Mouse (Mus musculus) neural tube, embryonic 12.5 days (tissue): Measurements from ENCODE around the gene Ppm1h. TPM values are rescaled to one million over a fixed set of nuclear protein-coding genes. Genes with fewer than 3 reads are reported as not detected.

ENCODE experiments used
- ATAC-seq: fragments of 200-750 bp; cut with Nextera tagmentation; 2 replicates; pipeline ENCODE4 v1.8.0; 2017; ENCODE audit warnings: low read depth, mild to moderate bottlenecking, moderate TSS enrichment, moderate library complexity; ENCODE audit not compliant: low FRiP score
- H3K27ac ChIP-seq: fragments of 300-500 bp; sonication (generic); 2 replicates; pipeline ENCODE4 v1.5.1; 2016
- H3K27me3 ChIP-seq: fragments of 300-500 bp; sonication (generic); replicated peaks from 2 replicates; pipeline ENCODE4 v1.6.1; 2016; ENCODE audit warnings: mild to moderate bottlenecking
- H3K36me3 ChIP-seq: fragments of 300-500 bp; sonication (generic); 2 replicates; pipeline ENCODE4 v1.6.1; 2016; ENCODE audit warnings: mild to moderate bottlenecking
- H3K4me1 ChIP-seq: fragments of 300-500 bp; sonication (generic); 2 replicates; pipeline ENCODE4 v1.6.1; 2016
- H3K4me2 ChIP-seq: fragments of 300-500 bp; sonication (generic); replicated peaks from 2 replicates; pipeline ENCODE4 v1.6.1; 2016; ENCODE audit warnings: mild to moderate bottlenecking
- H3K4me3 ChIP-seq: fragments of 300-500 bp; sonication (generic); 2 replicates; pipeline ENCODE4 v1.5.1; 2016
- H3K9ac ChIP-seq: fragments of 300-500 bp; sonication (generic); 2 replicates; pipeline ENCODE4 v1.6.1; 2016; ENCODE audit warnings: mild to moderate bottlenecking
- H3K9me3 ChIP-seq: fragments of 300-500 bp; sonication (generic); 2 replicates; pipeline ENCODE4 v1.6.1; 2016; ENCODE audit warnings: mild to moderate bottlenecking
- WGBS: fragments of 180-500 bp; shearing (Covaris S2); methylation state at CpG from one replicate; pipeline ENCODE4 v1.1.7; 2016; 5-methylcytosine and 5-hydroxymethylcytosine counted together
- polyA plus RNA-seq: library from polyadenylated mRNA; unstranded; fragments of >200 nt; fragmentation: Nextera tagmentation; extraction: Ambion mirVana; gene quantifications from 2 replicates; pipeline ENCODE4 v1.2.1, GENCODE M21; 2016

Gene Ppm1h
- polyA plus RNA-seq, 1 experiment from 2014 or later = 18.4 TPM

GRCm38 (mm10) chr10:122749071-122749470 lies 70.5 kb downstream of the Ppm1h start:
- H3K27ac ChIP-seq = no peak overlapping the region
- no peak for ATAC-seq
- H3K27me3 ChIP-seq = no peaks in the 10 kb centered on the region
- no peak overlapping the region for H3K4me2 ChIP-seq
- H3K4me1 ChIP-seq = peaks cover 12% of the 10 kb centered on the region; the same call in 1 of the 2 replicates
- no peak overlapping the region for H3K4me3 ChIP-seq
- H3K36me3 ChIP-seq = no peaks in the 10 kb centered on the region
- no peaks in the 10 kb centered on the region for H3K9me3 ChIP-seq
- WGBS = 94% methylated on average over 12 of the region's 12 CpGs
- no peak overlapping the region for H3K9ac ChIP-seq

DNA sequence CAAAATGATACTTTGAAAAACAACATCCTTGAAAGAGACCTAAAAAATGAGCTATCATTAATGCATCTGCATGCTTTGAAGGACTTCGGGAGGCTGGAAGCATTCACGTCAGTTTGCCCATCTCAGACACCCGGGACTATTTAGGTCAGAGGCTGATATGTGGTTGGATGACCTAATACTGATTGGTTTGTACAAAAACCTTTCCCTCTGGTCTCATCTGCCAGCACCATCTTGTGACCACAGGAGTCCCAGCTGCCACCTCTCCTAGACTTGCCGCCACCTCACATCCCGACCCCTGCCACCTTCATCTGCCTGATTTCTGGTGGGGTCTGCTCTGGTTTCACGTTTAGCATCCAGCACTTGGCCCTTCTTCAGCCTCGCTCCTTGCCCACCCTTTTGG lies 71.3 kb downstream of the Ppm1h start:
- no peak overlapping the region for H3K27ac ChIP-seq
- no peak overlapping the region for H3K4me2 ChIP-seq
- H3K4me3 ChIP-seq = no peak overlapping the region
- H3K4me1 ChIP-seq = peaks cover 12% of the 10 kb centered on the region; the same call in 1 of the 2 replicates
- ATAC-seq = no peak
- 90% methylated on average over 7 of the region's 7 CpGs for WGBS
- H3K9ac ChIP-seq = no peak overlapping the region
- H3K27me3 ChIP-seq = no peaks in the 10 kb centered on the region
- H3K36me3 ChIP-seq = no peaks in the 10 kb centered on the region
- no peaks in the 10 kb centered on the region for H3K9me3 ChIP-seq

- no peak overlapping the region for H3K9ac ChIP-seq
- 31% methylated on average over 17 of the region's 17 CpGs for WGBS
- H3K4me1 ChIP-seq = peaks cover 12% of the 10 kb centered on the region; the same call in 1 of the 2 replicates
- no peaks in the 10 kb centered on the region for H3K9me3 ChIP-seq
- peak; percentile 57 for ATAC-seq
- no peaks in the 10 kb centered on the region; the same call in 1 of the 2 replicates for H3K27me3 ChIP-seq
- no peak overlapping the region for H3K4me3 ChIP-seq
- H3K4me2 ChIP-seq = 0 out of 2 replicates have a peak overlapping the region, but pooled peaks have one; percentile 9
- H3K27ac ChIP-seq = no peak overlapping the region
- no peaks in the 10 kb centered on the region for H3K36me3 ChIP-seq
Observed at GRCm38 (mm10) chr10:122752950-122753923, 74.7 kb downstream of the Ppm1h start.

- Histone ChIP-seq H3K27ac (no peak overlapping the region), H3K4me1 (peaks cover 12% of the 10 kb centered on the region; the same call in 1 of the 2 replicates), H3K9ac (no peak overlapping the region), H3K9me3 (no peaks in the 10 kb centered on the region), H3K36me3 (no peaks in the 10 kb centered on the region), H3K27me3 (no peaks in the 10 kb centered on the region; the same call in 1 of the 2 replicates), H3K4me2 (no peak overlapping the region), H3K4me3 (no peak overlapping the region)
- 65% methylated on average over 2 of the region's 2 CpGs for WGBS
- ATAC-seq = no peak
Observed at GRCm38 (mm10) chr10:122753924-122754307, 75.4 kb downstream of the Ppm1h start.

GRCm38 (mm10) chr10:122754967-122755366 lies 76.4 kb downstream of the Ppm1h start:
- Histone ChIP-seq H3K36me3 (no peaks in the 10 kb centered on the region), H3K27me3 (no peaks in the 10 kb centered on the region; the same call in 1 of the 2 replicates), H3K27ac (no peak overlapping the region), H3K4me1 (peaks cover 12% of the 10 kb centered on the region; the same call in 1 of the 2 replicates), H3K9me3 (no peaks in the 10 kb centered on the region), H3K4me2 (no peak overlapping the region), H3K4me3 (no peak overlapping the region), H3K9ac (no peak overlapping the region)
- ATAC-seq = no peak
- WGBS = 98% methylated on average over 1 of the region's 1 CpGs

- Histone ChIP-seq H3K9me3 (no peaks in the 10 kb centered on the region), H3K4me1 (peaks cover 12% of the 10 kb centered on the region; the same call in 1 of the 2 replicates), H3K27ac (no peak overlapping the region), H3K4me2 (no peak overlapping the region), H3K36me3 (no peaks in the 10 kb centered on the region), H3K27me3 (no peaks in the 10 kb centered on the region; the same call in 1 of the 2 replicates), H3K4me3 (no peak overlapping the region), H3K9ac (no peak overlapping the region)
- 13% methylated on average over 6 of the region's 7 CpGs for WGBS
- ATAC-seq = no peak
Observed at GRCm38 (mm10) chr10:122756879-122757530, 78.4 kb downstream of the Ppm1h start.

GRCm38 (mm10) chr10:122757727-122758126 lies 79.2 kb downstream of the Ppm1h start:
- 59% methylated on average over 12 of the region's 12 CpGs for WGBS

GRCm38 (mm10) chr10:122758346-122758745 lies 79.8 kb downstream of the Ppm1h start:
- no peak for ATAC-seq
- Histone ChIP-seq H3K27me3 (no peaks in the 10 kb centered on the region; the same call in 1 of the 2 replicates), H3K9ac (no peak overlapping the region), H3K4me1 (peaks cover 7% of the 10 kb centered on the region; the same call in 1 of the 2 replicates), H3K27ac (no peak overlapping the region), H3K4me2 (no peak overlapping the region), H3K36me3 (no peaks in the 10 kb centered on the region), H3K9me3 (no peaks in the 10 kb centered on the region), H3K4me3 (no peak overlapping the region)
- 90% methylated on average over 4 of the region's 4 CpGs for WGBS

More at GRCm38 (mm10) chr10:122757727-122758126, 79.2 kb downstream of the Ppm1h start:
- Histone ChIP-seq H3K9ac (no peak overlapping the region), H3K9me3 (no peaks in the 10 kb centered on the region), H3K27me3 (no peaks in the 10 kb centered on the region; the same call in 1 of the 2 replicates), H3K4me1 (peaks cover 12% of the 10 kb centered on the region; the same call in 1 of the 2 replicates), H3K27ac (no peak overlapping the region), H3K4me3 (no peak overlapping the region), H3K4me2 (no peak overlapping the region), H3K36me3 (no peaks in the 10 kb centered on the region)
- no peak for ATAC-seq

DNA sequence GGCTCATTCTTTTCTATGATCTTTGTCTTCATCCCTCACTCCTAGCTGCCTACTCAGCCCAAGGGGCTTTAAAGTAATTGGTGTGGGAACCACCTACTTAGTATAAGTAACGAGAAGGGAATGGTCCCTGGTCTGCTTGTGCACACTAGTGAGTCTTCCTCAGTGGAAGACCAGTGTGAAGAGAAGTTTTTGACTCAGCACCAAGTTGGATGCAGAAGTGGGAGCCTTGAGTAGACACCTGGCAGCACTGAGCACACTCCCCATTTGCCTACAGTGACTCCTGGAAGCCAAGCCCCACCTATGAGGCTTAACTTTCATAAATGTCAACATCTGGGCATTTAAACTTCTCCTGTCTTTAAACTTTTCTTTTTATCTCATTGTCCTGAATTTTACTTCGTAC lies 81.2 kb downstream of the Ppm1h start:
- H3K9ac ChIP-seq = no peak overlapping the region
- ATAC-seq = no peak
- H3K27ac ChIP-seq = no peak overlapping the region
- no peaks in the 10 kb centered on the region for H3K36me3 ChIP-seq
- H3K9me3 ChIP-seq = no peaks in the 10 kb centered on the region
- no peaks in the 10 kb centered on the region; the same call in 1 of the 2 replicates for H3K27me3 ChIP-seq
- H3K4me3 ChIP-seq = no peak overlapping the region
- 79% methylated on average over 2 of the region's 2 CpGs for WGBS
- no peaks in the 10 kb centered on the region for H3K4me1 ChIP-seq
- H3K4me2 ChIP-seq = no peak overlapping the region

- Histone ChIP-seq H3K9me3 (no peaks in the 10 kb centered on the region), H3K36me3 (no peaks in the 10 kb centered on the region), H3K27ac (no peak overlapping the region), H3K4me1 (no peaks in the 10 kb centered on the region), H3K9ac (no peak overlapping the region), H3K4me2 (no peak overlapping the region), H3K4me3 (no peak overlapping the region), H3K27me3 (no peaks in the 10 kb centered on the region; the same call in 1 of the 2 replicates)
- 86% methylated on average over 7 of the region's 7 CpGs for WGBS
- no peak for ATAC-seq
Observed at GRCm38 (mm10) chr10:122760469-122761307, 82.1 kb downstream of the Ppm1h start.

DNA sequence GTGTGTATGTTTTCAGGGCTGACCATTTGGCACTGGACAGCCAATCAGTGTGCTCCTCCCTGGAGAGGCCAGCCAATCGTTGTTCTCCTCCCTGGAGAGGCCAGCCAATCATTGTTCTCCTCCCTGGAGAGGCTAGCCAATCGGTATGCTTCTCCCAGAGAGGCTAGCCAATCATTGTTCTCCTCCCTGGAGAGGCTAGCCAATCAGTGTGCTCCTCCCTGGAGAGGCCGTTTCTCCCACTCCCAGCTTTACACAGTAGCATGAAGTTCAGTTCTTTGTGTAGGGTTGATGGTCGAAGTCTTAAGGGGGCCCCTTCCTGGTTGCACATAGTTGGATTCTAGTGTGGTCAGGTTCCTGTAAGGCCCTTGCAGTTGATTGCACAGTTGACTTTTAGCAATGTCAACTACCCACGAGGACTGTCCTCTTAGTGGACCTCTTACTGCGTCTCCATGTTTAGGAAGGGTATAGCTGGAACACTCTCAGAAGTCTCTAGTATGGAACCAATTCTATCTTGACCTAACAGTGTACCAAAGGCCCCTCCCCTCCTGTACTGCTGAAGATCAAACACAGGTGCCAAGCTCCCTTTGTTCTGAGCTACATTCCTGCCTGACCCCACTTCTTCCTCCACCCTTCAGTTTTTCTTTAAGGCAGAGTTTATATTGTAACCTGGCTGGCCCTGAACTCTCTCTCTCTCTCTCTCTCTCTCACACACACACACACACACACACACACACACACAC lies 84.4 kb downstream of the Ppm1h start:
- H3K9me3 ChIP-seq = no peaks in the 10 kb centered on the region
- no peaks in the 10 kb centered on the region; the same call in 1 of the 2 replicates for H3K27me3 ChIP-seq
- no peaks in the 10 kb centered on the region for H3K36me3 ChIP-seq
- H3K4me1 ChIP-seq = no peaks in the 10 kb centered on the region
- no peak overlapping the region for H3K4me3 ChIP-seq
- no peak overlapping the region for H3K9ac ChIP-seq
- WGBS = 87% methylated on average over 6 of the region's 6 CpGs
- no peak for ATAC-seq
- no peak overlapping the region for H3K4me2 ChIP-seq
- H3K27ac ChIP-seq = no peak overlapping the region
